Mouse (Mus musculus) kidney, postnatal 10 days (tissue): ENCODE results near the gene Sorl1.

Source experiments
- DNase-seq: peaks from one replicate; pipeline ENCODE4 v3.0.0; 2021; ENCODE audit warnings: mixed read lengths

Sorl1 gene

DNA sequence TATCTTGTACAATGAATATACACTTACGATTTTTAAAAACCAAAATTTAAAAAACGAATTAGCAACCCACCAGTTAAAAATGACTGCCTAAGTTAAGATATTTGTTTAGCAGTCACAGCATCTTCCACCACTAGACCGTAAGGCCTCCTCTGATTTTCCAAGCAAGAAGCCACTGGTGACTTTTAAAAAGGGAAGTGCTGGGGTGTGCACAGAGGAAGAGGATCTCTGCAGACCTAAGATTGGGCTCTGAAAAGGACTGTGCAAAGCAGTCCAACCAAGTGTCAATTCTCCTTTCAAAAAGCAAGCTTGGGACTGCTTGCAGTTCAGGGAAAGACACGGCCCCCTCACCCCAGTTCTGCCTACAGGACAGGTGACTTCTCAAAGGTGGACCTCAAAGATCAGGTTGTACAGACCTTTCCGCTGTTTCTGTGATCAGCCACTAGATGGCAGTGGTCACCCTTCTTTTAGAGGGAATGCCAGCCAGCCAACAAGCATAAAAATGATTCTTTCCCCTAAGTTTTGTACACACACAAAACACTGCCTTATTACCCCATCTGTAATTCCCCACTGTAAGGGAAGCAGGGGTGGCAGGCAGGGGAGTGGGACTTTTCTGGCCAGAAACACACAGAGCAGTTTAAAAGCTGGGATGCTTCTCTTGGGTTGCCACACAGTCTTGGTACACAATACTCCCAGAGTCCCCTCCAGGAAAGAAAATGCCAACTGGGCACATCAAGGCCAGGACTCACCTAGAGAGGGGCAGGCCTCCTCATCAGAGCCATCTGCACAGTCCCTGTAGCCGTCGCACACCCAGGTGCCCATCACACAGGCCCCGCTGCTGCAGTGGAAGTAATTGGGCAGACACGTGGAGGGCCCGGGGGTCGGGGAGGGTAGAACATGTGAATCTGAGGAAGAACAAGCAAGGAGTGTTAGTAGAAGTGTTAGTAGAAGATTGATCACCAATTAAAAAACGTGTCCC, 124.3 kb downstream of the Sorl1 start:
- DNase-seq = peak; percentile 56

DNA sequence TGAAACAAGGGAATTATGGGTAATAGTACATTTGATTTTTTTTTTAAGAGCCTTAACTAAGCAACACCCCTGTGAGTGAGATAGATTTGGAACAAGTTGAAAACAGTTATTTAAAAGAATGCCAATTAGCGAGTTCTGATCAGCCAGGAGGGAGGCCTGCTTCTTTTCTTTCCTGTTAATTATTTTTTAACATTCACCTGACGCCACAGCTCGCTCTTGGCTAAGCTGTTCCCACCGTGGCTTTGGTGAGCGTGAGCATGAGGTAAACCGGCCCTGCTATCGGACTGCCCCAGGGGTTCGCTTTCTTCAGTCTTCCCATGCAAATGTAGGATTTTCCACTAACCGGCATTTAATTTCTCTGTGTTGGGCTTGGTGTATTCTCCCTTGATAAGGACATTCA, 128.8 kb downstream of the Sorl1 start:
- no peak for DNase-seq

GRCm38 (mm10) chr9:41993821-41994220, 130.3 kb downstream of the Sorl1 start:
- DNase-seq = no peak

- no peak for DNase-seq
Measured at GRCm38 (mm10) chr9:41992841-41993240, 131.3 kb downstream of the Sorl1 start.

DNA sequence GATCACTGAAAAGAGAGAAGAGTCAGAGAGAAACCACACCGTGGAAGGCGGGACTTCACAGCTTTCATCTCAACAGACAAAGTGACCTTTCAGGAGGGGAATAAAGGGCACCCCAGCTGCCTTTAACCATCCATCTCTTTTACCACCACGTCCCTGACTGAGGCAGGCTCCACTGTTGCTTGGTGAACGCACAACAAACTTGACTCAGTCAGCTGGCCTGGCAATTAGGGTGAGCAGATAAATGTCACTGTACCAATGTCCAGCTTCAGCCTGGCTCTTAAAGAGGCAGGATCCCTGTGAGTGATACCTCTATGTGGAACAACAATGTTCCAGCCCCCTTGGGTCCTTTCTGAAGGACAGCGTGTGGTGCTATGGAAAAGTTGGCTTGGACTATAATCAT, 138.5 kb downstream of the Sorl1 start:
- DNase-seq = no peak

GRCm38 (mm10) chr9:41985052-41985451, 139.0 kb downstream of the Sorl1 start:
- DNase-seq = no peak

DNA sequence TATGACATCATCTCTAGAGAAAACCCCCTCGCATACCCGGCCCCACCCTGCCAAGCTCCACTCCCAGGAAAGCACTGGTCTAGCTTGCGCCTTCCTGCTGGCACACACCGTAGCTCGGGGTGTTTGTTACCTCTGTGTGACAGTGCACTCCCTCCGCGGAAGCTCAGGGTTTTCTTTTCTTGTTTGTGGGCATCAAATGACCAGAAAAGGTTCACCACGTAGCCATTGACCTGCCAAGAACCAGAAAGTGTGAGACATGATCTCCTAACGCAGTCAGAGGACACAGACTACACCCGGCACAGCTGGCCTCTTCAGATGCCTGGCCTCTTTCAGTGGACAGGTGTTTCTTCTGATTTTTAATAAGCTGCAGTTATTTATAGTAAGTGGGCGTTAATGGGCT, 139.8 kb downstream of the Sorl1 start:
- DNase-seq = no peak

DNA sequence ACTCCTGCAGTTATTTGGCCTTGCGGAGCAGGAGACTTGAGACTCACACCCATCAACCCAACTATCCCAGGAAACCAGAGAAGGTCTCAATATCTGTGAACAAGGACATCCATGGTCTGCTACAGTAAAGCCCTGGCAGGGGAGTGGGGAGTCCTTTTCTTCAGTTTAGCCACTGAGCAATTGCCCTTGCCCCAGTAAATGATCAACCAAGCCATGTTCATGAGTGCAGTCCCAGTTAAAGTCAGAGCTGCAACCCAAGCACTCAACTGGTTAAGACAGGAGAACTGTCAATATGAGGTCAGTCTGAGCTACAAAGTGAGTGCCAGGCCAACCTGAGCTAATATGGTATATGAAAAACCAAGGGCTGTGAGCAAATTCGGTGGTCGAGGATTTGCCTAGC, 140.8 kb downstream of the Sorl1 start:
- DNase-seq = peak; percentile 30

DNA sequence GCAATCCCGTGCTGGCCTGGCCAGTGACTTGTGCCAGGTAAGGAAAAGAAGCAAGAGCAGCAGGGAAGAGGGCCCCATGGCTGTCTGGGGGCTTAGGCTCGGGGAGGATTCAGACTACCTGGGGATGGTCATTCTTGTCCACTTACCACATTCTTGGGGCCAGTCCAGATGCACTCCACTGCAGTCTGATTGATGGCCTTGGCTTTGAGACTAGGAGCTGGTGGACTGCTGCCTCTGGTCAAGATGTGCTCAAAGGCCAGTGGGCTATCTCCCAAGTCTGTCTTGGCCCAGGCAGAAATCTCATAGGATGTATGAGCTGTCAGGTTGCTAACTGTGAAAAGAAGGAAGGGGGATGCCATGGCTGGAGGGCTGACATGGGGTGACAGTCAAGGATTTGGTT, 141.3 kb downstream of the Sorl1 start:
- DNase-seq = no peak

DNA sequence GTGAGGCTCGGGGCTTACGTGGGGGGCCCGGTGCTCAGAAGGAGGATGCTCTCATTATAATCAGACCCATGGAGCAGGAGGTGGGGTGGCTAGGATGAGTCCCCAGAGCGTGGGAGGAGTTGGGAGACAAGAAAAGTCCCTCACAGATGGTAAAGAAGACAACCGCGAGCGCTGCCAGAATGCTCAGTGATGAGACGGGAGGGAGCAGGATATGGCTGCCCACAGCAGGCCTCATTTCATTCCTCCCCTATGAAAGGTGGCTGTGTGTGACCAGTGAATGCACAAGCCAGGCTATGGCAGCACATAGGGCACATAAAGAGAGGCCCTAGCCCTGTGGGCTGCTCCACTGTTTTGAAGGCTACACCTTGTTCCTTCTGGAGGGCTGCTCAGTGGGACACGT, 142.1 kb downstream of the Sorl1 start:
- no peak for DNase-seq

DNA sequence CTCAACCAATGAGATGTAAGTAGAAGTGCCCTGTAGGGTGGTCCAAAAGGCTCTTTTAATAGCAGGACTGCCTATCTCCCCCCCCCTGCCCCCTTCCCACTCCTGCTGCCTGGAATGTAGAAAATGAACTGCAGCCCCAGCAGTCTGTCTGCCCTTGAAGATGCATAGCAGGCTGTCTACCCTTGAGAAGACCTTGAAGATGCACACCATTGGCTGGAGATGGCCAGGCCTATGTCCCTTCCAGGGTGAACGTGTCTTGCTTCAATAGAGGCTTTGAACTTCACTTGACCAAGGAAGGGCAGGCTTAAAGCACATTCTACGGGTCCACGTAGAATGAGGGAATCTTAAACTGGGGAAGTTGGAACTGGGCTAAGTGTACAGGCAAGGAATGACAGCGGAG, 142.8 kb downstream of the Sorl1 start:
- no peak for DNase-seq

GRCm38 (mm10) chr9:41980796-41981195, 143.3 kb downstream of the Sorl1 start:
- no peak for DNase-seq

- no peak for DNase-seq
Measured at GRCm38 (mm10) chr9:41978366-41978765, 145.7 kb downstream of the Sorl1 start.

GRCm38 (mm10) chr9:41975968-41976367, 148.1 kb downstream of the Sorl1 start:
- no peak for DNase-seq

DNA sequence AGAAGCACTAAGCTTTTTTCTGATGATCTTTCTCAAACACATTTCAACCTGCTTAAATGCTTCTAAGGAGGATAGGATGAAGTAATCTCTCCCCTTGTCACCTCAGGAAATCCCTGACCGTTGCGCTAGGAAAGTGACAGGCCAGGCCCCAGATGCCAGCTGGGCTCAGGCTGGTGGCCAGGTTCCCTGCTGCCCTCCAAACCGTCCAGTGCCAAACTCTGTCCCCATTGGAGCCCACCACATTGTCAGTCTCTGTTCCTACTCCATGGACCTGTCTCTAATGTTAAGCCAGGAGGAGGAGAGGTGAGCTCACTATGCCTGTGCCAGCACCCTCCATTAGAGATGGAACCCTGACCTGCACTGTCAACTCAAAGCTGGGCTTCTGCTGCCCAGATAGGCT, 149.4 kb downstream of the Sorl1 start:
- no peak for DNase-seq

DNA sequence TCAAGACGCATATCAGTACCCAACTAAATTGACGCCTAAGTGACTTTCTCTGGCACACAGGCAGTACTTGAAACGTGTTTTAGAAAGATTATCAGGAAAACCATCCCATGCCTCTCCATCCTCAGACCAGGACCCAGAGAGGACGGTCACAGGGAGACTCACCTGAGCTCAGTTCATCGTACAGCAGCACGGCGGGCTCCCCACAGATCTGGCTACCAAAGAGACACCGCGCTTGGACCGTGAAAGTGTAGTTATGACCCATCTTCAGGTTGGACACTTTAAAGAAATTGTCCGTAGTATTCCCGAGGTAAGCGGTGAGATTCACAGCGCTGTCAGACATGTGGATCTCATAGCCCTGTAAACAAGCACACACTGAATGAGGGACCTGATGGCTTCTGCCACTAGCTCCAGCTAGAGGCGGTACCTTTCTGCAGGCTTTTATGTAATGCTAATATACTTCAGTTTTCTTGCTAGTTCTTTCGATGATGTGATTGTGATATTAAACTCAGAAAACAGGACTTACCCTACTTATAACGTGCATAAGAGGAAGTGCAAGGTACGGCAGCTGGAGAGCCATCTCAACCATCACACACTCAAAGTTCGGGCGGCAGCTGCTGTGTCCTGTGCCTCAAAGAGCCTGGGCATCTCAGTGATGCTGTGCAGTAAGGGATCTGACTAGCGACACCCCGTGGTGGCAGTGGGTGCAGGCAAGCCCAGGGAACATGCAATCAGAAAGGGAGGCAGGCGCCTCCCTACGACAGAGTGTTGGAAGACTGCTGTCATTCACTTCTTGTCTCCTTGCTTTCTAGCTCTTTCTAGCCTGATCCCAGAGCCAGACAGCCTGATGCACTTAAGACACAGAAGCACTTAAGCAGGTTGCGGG, 150.1 kb downstream of the Sorl1 start:
- peak; percentile 61 for DNase-seq

GRCm38 (mm10) chr9:41969961-41970360, 154.1 kb downstream of the Sorl1 start:
- no peak for DNase-seq

- no peak for DNase-seq
Measured at GRCm38 (mm10) chr9:41968673-41969460, 155.2 kb downstream of the Sorl1 start.

DNA sequence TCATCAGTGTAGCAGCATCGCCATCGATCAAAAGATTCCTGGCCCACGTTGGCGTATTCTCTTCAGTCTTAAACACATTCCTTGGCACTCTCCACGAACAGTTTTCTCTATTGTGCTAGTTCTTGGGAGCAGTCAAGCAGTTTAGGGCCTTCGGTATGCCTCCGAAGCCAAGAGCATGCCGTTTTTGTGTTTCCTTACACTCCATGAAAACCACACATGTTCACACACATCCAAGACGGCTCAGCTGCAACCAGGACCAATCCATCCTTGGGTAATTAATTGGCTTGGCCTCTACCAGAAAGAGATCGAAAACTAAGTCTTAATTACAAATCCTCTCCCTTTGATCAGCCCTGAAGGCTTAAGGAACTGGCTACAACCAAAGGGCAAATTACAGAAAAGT, 162.8 kb downstream of the Sorl1 start:
- no peak for DNase-seq

DNA sequence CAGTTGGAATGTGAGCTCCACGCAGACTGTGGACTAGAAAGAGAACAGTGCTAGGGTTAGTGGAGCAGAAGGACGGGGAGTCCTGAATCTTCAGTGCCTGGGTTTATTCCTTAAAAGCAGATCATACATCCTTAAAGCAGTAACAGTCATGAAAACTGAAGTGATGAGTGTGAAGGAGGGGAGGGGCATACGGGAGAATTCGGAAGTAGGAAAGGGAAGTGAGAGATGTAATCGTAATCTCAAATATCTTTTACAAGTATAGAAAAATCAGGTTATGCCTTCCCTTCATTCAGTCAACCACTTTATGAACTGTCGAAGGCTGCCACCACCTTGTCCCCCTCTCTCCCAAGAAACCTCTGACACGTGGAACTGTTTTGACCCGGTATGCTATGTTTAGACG, 165.8 kb downstream of the Sorl1 start:
- DNase-seq = no peak

- DNase-seq = peak; percentile 84
Measured at GRCm38 (mm10) chr9:41953486-41953885, 170.6 kb downstream of the Sorl1 start.

- DNase-seq = no peak
Measured at GRCm38 (mm10) chr9:41952650-41953204, 171.4 kb downstream of the Sorl1 start.
